Comparison of ENCODE assay signal across 10 mouse cellular contexts in genomic region chr12:53338349-53338948, GRCm38 (mm10).
DNase-seq lines count a peak whose midpoint lies in the region; ATAC-seq lines count a peak whose summit lies in the region.
"Had no signal": no experiment of that assay in that cellular context is flagged by ENCODE, and none has a peak within 500 bp of the region (broad histone marks: within the 10 kb centered on the region; RNA-seq: fewer than 3 reads in every experiment).

No protein-coding gene starts in this region.

- H3K27me3 ChIP-seq in kidney, embryonic 15.5 days = no peaks in the 10 kb centered on the region
- H3K27me3 ChIP-seq in forebrain, embryonic 15.5 days = no peaks in the 10 kb centered on the region

- H3K4me2 ChIP-seq in kidney, embryonic 15.5 days = no peak overlapping the region
- H3K4me2 ChIP-seq in forebrain, embryonic 15.5 days (replicated peaks) = no peak overlapping the region

- H3K27ac ChIP-seq in kidney, embryonic 15.5 days = no peak overlapping the region
- H3K27ac ChIP-seq in forebrain, embryonic 15.5 days (replicated peaks) = peak overlapping the region; percentile 7; the same call in 1 of the 2 replicates
- H3K27ac ChIP-seq: macrophage had no signal

- 29% methylated on average over 14 of the region's 14 CpGs for WGBS in kidney, embryonic 15.5 days
- 16% methylated on average over 14 of the region's 14 CpGs for WGBS in forebrain, embryonic 15.5 days

- H3K9me3 ChIP-seq in kidney, embryonic 15.5 days (replicated peaks) = no peaks in the 10 kb centered on the region
- no peaks in the 10 kb centered on the region for H3K9me3 ChIP-seq in forebrain, embryonic 15.5 days

- H3K36me3 ChIP-seq in kidney, embryonic 15.5 days = no peaks in the 10 kb centered on the region
- no peaks in the 10 kb centered on the region for H3K36me3 ChIP-seq in forebrain, embryonic 15.5 days

- no peak for DNase-seq in kidney, adult 9 months
- DNase-seq in embryo, embryonic 10.5 days (ENCODE audit: low spot score) = peak; percentile 63
- peak; percentile 42 for DNase-seq in neural tube, embryonic 10.5 days (ENCODE audit: extremely low spot score, low spot score)
- DNase-seq in gastrocnemius, postnatal 36 days = no peak
- no peak for DNase-seq in left cerebral cortex, postnatal 25 days (ENCODE audit: low spot score in 2 of 2)
- no peak for DNase-seq in thymus, postnatal 0 days (ENCODE audit: low spot score)
- DNase-seq: layer of hippocampus, postnatal 36 days had no signal

- no peak overlapping the region for H3K9ac ChIP-seq in kidney, embryonic 15.5 days
- no peak overlapping the region for H3K9ac ChIP-seq in forebrain, embryonic 15.5 days (replicated peaks)

- no peak overlapping the region for H3K4me3 ChIP-seq in kidney, embryonic 15.5 days (replicated peaks)
- H3K4me3 ChIP-seq in forebrain, embryonic 15.5 days = no peak overlapping the region

- ATAC-seq in kidney, embryonic 15.5 days (replicated peaks; ENCODE audit: low FRiP score) = 0 out of 2 replicates have a peak, but pooled peaks have one; percentile 22
- ATAC-seq in forebrain, embryonic 15.5 days (replicated peaks) = no peak

- H3K4me1 ChIP-seq in kidney, embryonic 15.5 days = peaks cover 15% of the 10 kb centered on the region; the same call in 1 of the 2 replicates
- H3K4me1 ChIP-seq in forebrain, embryonic 15.5 days = peaks cover 14% of the 10 kb centered on the region; the same call in 1 of the 2 replicates

- intact Hi-C loops in gastrocnemius, postnatal 36 days (cut with DNase I) = no loop called here
- intact Hi-C loops in left cerebral cortex, postnatal 25 days (cut with DNase I) = no loop called here

Comparison
In these comparisons a context has a peak if more than half of its experiments do, and no peak if none do; other contexts are left out.
1. DNase-seq: peak in embryo, embryonic 10.5 days (single experiment) and neural tube, embryonic 10.5 days (single experiment); none in kidney, adult 9 months (single experiment), gastrocnemius, postnatal 36 days (0 of 2), left cerebral cortex, postnatal 25 days (0 of 2) and thymus, postnatal 0 days (single experiment).